Mouse (Mus musculus) hindbrain, embryonic 11.5 days (tissue): ENCODE results near the gene C130050O18Rik. TPM values are rescaled to one million over a fixed set of nuclear protein-coding genes. Genes with fewer than 3 reads are reported as not detected.

Experiments
- ATAC-seq: fragments of 200-750 bp; cut with Nextera tagmentation; 2 replicates; pipeline ENCODE4 v1.8.0; 2017; ENCODE audit warnings: mild to moderate bottlenecking, moderate TSS enrichment, moderate library complexity; ENCODE audit not compliant: low FRiP score
- DNase-seq: peaks from one replicate; pipeline ENCODE4 v3.0.0-alpha.2; 2015; ENCODE audit warnings: low spot score
- H3K27ac ChIP-seq: fragments of 300-500 bp; sonication (generic); 2 replicates; pipeline ENCODE4 v1.5.1; 2014; ENCODE audit warnings: mild to moderate bottlenecking, low read depth, low read length
- H3K27me3 ChIP-seq: fragments of 300-500 bp; sonication (generic); 2 replicates; pipeline ENCODE4 v1.6.1; 2014; ENCODE audit warnings: mild to moderate bottlenecking, low read length, moderate library complexity, mixed read lengths; ENCODE audit not compliant: control insufficient read depth, insufficient read depth
- H3K36me3 ChIP-seq: fragments of 300-500 bp; sonication (generic); 2 replicates; pipeline ENCODE4 v1.6.1; 2014; ENCODE audit warnings: mild to moderate bottlenecking, low read length, moderate library complexity, mixed read lengths; ENCODE audit not compliant: control insufficient read depth, insufficient read depth
- H3K4me1 ChIP-seq: fragments of 300-500 bp; sonication (generic); replicated peaks from 2 replicates; pipeline ENCODE4 v1.6.1; 2014; ENCODE audit warnings: low read length, mixed read lengths; ENCODE audit not compliant: control insufficient read depth, insufficient read depth
- H3K4me2 ChIP-seq: fragments of 300-500 bp; sonication (generic); replicated peaks from 2 replicates; pipeline ENCODE4 v1.6.1; 2014; ENCODE audit warnings: mild to moderate bottlenecking, low read depth, low read length
- H3K4me3 ChIP-seq: fragments of 300-500 bp; sonication (generic); 2 replicates; pipeline ENCODE4 v1.5.1; 2014; ENCODE audit warnings: low read depth, low read length
- H3K9ac ChIP-seq: fragments of 300-500 bp; sonication (generic); 2 replicates; pipeline ENCODE4 v1.6.1; 2014; ENCODE audit warnings: low read depth, low read length
- H3K9me3 ChIP-seq: fragments of 300-500 bp; sonication (generic); 2 replicates; pipeline ENCODE4 v1.6.1; 2016; ENCODE audit warnings: low read length; ENCODE audit not compliant: control insufficient read depth
- WGBS: fragments of 180-500 bp; shearing (Covaris S2); extraction: QIAGEN DNeasy Blood & Tissue Kit; methylation state at CpG from one replicate; pipeline ENCODE4 v1.1.7; 2014; 5-methylcytosine and 5-hydroxymethylcytosine counted together
- polyA plus RNA-seq: library from polyadenylated mRNA; unstranded; fragments of >200 nt; fragmentation: Nextera tagmentation; extraction: Ambion mirVana; gene quantifications from 2 replicates; pipeline ENCODE4 v1.2.1, GENCODE M21; 2014

The C130050O18Rik gene
- polyA plus RNA-seq, 1 experiment from 2014 or later = 0.11 TPM

GRCm38 (mm10) chr5:139399991-139400390 is 5.1 kb upstream of the C130050O18Rik start:
- H3K27ac ChIP-seq = no peak overlapping the region
- no peak overlapping the region for H3K4me3 ChIP-seq
- H3K27me3 ChIP-seq = no peaks in the 10 kb centered on the region
- no peak for DNase-seq
- no peak for ATAC-seq
- no peaks in the 10 kb centered on the region for H3K9me3 ChIP-seq
- H3K36me3 ChIP-seq = no peaks in the 10 kb centered on the region
- 95% methylated on average over 14 of the region's 14 CpGs for WGBS
- no peaks in the 10 kb centered on the region for H3K4me1 ChIP-seq
- no peak overlapping the region for H3K9ac ChIP-seq
- no peak overlapping the region for H3K4me2 ChIP-seq

GRCm38 (mm10) chr5:139402106-139402505 is 3.0 kb upstream of the C130050O18Rik start:
- Histone ChIP-seq H3K4me3 (no peak overlapping the region), H3K4me1 (no peaks in the 10 kb centered on the region), H3K36me3 (no peaks in the 10 kb centered on the region), H3K9me3 (no peaks in the 10 kb centered on the region), H3K27ac (no peak overlapping the region), H3K4me2 (no peak overlapping the region), H3K9ac (no peak overlapping the region), H3K27me3 (no peaks in the 10 kb centered on the region)
- DNase-seq (no peak), ATAC-seq (no peak)
- 93% methylated on average over 2 of the region's 2 CpGs for WGBS

- H3K9me3 ChIP-seq = no peaks in the 10 kb centered on the region
- no peak for ATAC-seq
- H3K4me3 ChIP-seq = no peak overlapping the region
- no peak overlapping the region for H3K9ac ChIP-seq
- no peaks in the 10 kb centered on the region for H3K27me3 ChIP-seq
- 92% methylated on average over 8 of the region's 8 CpGs for WGBS
- H3K36me3 ChIP-seq = no peaks in the 10 kb centered on the region
- no peak overlapping the region for H3K27ac ChIP-seq
- no peaks in the 10 kb centered on the region for H3K4me1 ChIP-seq
- H3K4me2 ChIP-seq = no peak overlapping the region
- no peak for DNase-seq
Measured at GRCm38 (mm10) chr5:139403692-139404260, 1.3 kb upstream of the C130050O18Rik start.

- Histone ChIP-seq H3K27me3 (no peaks in the 10 kb centered on the region), H3K9ac (no peak overlapping the region), H3K4me1 (no peaks in the 10 kb centered on the region), H3K36me3 (no peaks in the 10 kb centered on the region), H3K9me3 (no peaks in the 10 kb centered on the region), H3K4me2 (no peak overlapping the region), H3K27ac (0 out of 2 replicates have a peak overlapping the region, but pooled peaks have one; percentile 17), H3K4me3 (no peak overlapping the region)
- WGBS = 78% methylated on average over 7 of the region's 7 CpGs
- DNase-seq = no peak
- no peak for ATAC-seq
Measured at GRCm38 (mm10) chr5:139405478-139405877, 398 bp downstream of the C130050O18Rik start.

GRCm38 (mm10) chr5:139405953-139406352 is 873 bp downstream of the C130050O18Rik start:
- no peak for ATAC-seq
- Histone ChIP-seq H3K9ac (no peak overlapping the region), H3K27me3 (no peaks in the 10 kb centered on the region), H3K4me2 (no peak overlapping the region), H3K9me3 (no peaks in the 10 kb centered on the region), H3K4me1 (no peaks in the 10 kb centered on the region), H3K27ac (no peak overlapping the region), H3K4me3 (no peak overlapping the region), H3K36me3 (no peaks in the 10 kb centered on the region)
- WGBS = 82% methylated on average over 3 of the region's 3 CpGs
- no peak for DNase-seq

GRCm38 (mm10) chr5:139407121-139407885 is 2.2 kb downstream of the C130050O18Rik start:
- ATAC-seq = no peak
- Histone ChIP-seq H3K27ac (no peak overlapping the region), H3K36me3 (no peaks in the 10 kb centered on the region), H3K27me3 (no peaks in the 10 kb centered on the region), H3K4me2 (no peak overlapping the region), H3K9me3 (no peaks in the 10 kb centered on the region), H3K9ac (no peak overlapping the region), H3K4me1 (no peaks in the 10 kb centered on the region), H3K4me3 (no peak overlapping the region)
- WGBS = 84% methylated on average over 14 of the region's 14 CpGs
- DNase-seq = no peak

- no peaks in the 10 kb centered on the region for H3K9me3 ChIP-seq
- H3K4me3 ChIP-seq = no peak overlapping the region
- H3K27me3 ChIP-seq = no peaks in the 10 kb centered on the region
- DNase-seq = no peak
- no peak overlapping the region for H3K9ac ChIP-seq
- no peaks in the 10 kb centered on the region for H3K36me3 ChIP-seq
- no peak overlapping the region for H3K27ac ChIP-seq
- no peak overlapping the region for H3K4me2 ChIP-seq
- WGBS = 93% methylated on average over 7 of the region's 7 CpGs
- H3K4me1 ChIP-seq = no peaks in the 10 kb centered on the region
- ATAC-seq = no peak
Measured at GRCm38 (mm10) chr5:139408511-139408910, 3.4 kb downstream of the C130050O18Rik start.

GRCm38 (mm10) chr5:139409412-139409811 is 4.3 kb downstream of the C130050O18Rik start:
- Histone ChIP-seq H3K4me1 (no peaks in the 10 kb centered on the region), H3K4me2 (no peak overlapping the region), H3K27me3 (no peaks in the 10 kb centered on the region), H3K27ac (no peak overlapping the region), H3K36me3 (no peaks in the 10 kb centered on the region), H3K4me3 (no peak overlapping the region), H3K9ac (no peak overlapping the region), H3K9me3 (no peaks in the 10 kb centered on the region)
- WGBS = 89% methylated on average over 12 of the region's 12 CpGs
- DNase-seq (no peak), ATAC-seq (no peak)

- no peak overlapping the region for H3K4me3 ChIP-seq
- no peak overlapping the region for H3K27ac ChIP-seq
- H3K4me1 ChIP-seq = no peaks in the 10 kb centered on the region
- H3K4me2 ChIP-seq = no peak overlapping the region
- ATAC-seq (no peak), DNase-seq (no peak)
- H3K36me3 ChIP-seq = no peaks in the 10 kb centered on the region
- H3K27me3 ChIP-seq = no peaks in the 10 kb centered on the region
- WGBS = 81% methylated on average over 4 of the region's 4 CpGs
- H3K9ac ChIP-seq = no peak overlapping the region
- no peaks in the 10 kb centered on the region for H3K9me3 ChIP-seq
Measured at GRCm38 (mm10) chr5:139410056-139410455, 5.0 kb downstream of the C130050O18Rik start.
